Mouse (Mus musculus): Measurements from ENCODE around the gene Lmo7. TPM values are rescaled to one million over a fixed set of nuclear protein-coding genes. Genes with fewer than 3 reads are reported as not detected.

Lmo7 gene
- polyA plus RNA-seq, 2 experiments = 2.2 to 2.4 TPM

- Histone ChIP-seq H3K27me3 (ENCODE audit: control insufficient read depth, insufficient read depth, low read length) (no peaks in the 10 kb centered on the region), H3K4me1 (replicated peaks; ENCODE audit: control insufficient read depth in 2 of 2, insufficient read depth in 2 of 2, low read length in 1 of 2) (no peaks in the 10 kb centered on the region), H3K27ac (no peak overlapping the region), H3K4me3 (ENCODE audit: insufficient read depth in 1 of 2, low read depth in 2 of 2, low read length in 2 of 2) (no peak overlapping the region), H3K36me3 (replicated peaks; ENCODE audit: control insufficient read depth, insufficient read depth, low read depth) (no peaks in the 10 kb centered on the region), H3K4me2 (ENCODE audit: low read depth) (no peak overlapping the region), H3K9ac (replicated peaks) (no peak overlapping the region), H3K9me3 (ENCODE audit: control insufficient read depth, low read length) (no peaks in the 10 kb centered on the region)
- TF ChIP-seq EP300 (IDR thresholded peaks at IDR 0.05; ENCODE audit: low read depth) (no peak), CTCF (IDR thresholded peaks at IDR 0.05; ENCODE audit: low read depth) (no peak)
- WGBS (ENCODE audit: insufficient replicate concordance) = 70% methylated on average over 2 of the region's 2 CpGs
- DNase-seq (ENCODE audit: low read depth in 3 of 3, low spot score in 3 of 3) (no peak), ATAC-seq (ENCODE audit: insufficient read depth) (no peak)
Measured at GRCm38 (mm10) chr14:101714414-101714813, 15.3 kb upstream of the Lmo7 start.

GRCm38 (mm10) chr14:101729972-101730692 is 375 bp downstream of the Lmo7 start:
- Histone ChIP-seq H3K4me1 (replicated peaks; ENCODE audit: control insufficient read depth in 2 of 2, insufficient read depth in 2 of 2, low read length in 1 of 2) (no peaks in the 10 kb centered on the region), H3K4me3 (ENCODE audit: insufficient read depth in 1 of 2, low read depth in 2 of 2, low read length in 2 of 2) (peak overlapping the region; percentile 48 to 49; a peak in 3 of 4 replicates), H3K27me3 (ENCODE audit: control insufficient read depth, insufficient read depth, low read length) (peaks cover 25% of the 10 kb centered on the region), H3K9ac (replicated peaks) (no peak overlapping the region), H3K9me3 (ENCODE audit: control insufficient read depth, low read length) (no peaks in the 10 kb centered on the region), H3K36me3 (replicated peaks; ENCODE audit: control insufficient read depth, insufficient read depth, low read depth) (no peaks in the 10 kb centered on the region), H3K27ac (no peak overlapping the region), H3K4me2 (ENCODE audit: low read depth) (peak overlapping the region; percentile 55)
- DNase-seq (ENCODE audit: low read depth in 3 of 3, low spot score in 3 of 3) (no peak), ATAC-seq (ENCODE audit: insufficient read depth) (no peak)
- TF ChIP-seq CTCF (IDR thresholded peaks at IDR 0.05; ENCODE audit: low read depth) (no peak), EP300 (IDR thresholded peaks at IDR 0.05; ENCODE audit: low read depth) (no peak)
- WGBS (ENCODE audit: insufficient replicate concordance) = 3% methylated on average over 28 of the region's 28 CpGs

GRCm38 (mm10) chr14:101733542-101734303 is 4.0 kb downstream of the Lmo7 start:
- Histone ChIP-seq H3K4me3 (ENCODE audit: insufficient read depth in 1 of 2, low read depth in 2 of 2, low read length in 2 of 2) (no peak overlapping the region), H3K27me3 (ENCODE audit: control insufficient read depth, insufficient read depth, low read length) (peaks cover 21% of the 10 kb centered on the region), H3K9me3 (ENCODE audit: control insufficient read depth, low read length) (no peaks in the 10 kb centered on the region), H3K4me2 (ENCODE audit: low read depth) (no peak overlapping the region), H3K36me3 (replicated peaks; ENCODE audit: control insufficient read depth, insufficient read depth, low read depth) (no peaks in the 10 kb centered on the region), H3K27ac (no peak overlapping the region), H3K9ac (replicated peaks) (no peak overlapping the region), H3K4me1 (replicated peaks; ENCODE audit: control insufficient read depth in 2 of 2, insufficient read depth in 2 of 2, low read length in 1 of 2) (no peaks in the 10 kb centered on the region)
- DNase-seq (ENCODE audit: low read depth in 3 of 3, low spot score in 3 of 3) = no peak
- 23% methylated on average over 10 of the region's 10 CpGs for WGBS (ENCODE audit: insufficient replicate concordance)
- TF ChIP-seq CTCF (IDR thresholded peaks at IDR 0.05; ENCODE audit: low read depth) = no peak
- TF ChIP-seq EP300 (IDR thresholded peaks at IDR 0.05; ENCODE audit: low read depth) = no peak
- no peak for ATAC-seq (ENCODE audit: insufficient read depth)

GRCm38 (mm10) chr14:101737501-101737900 is 7.7 kb downstream of the Lmo7 start:
- no peak for ATAC-seq (ENCODE audit: insufficient read depth)
- no peak for DNase-seq (ENCODE audit: low read depth in 3 of 3, low spot score in 3 of 3)
- no peaks in the 10 kb centered on the region for H3K4me1 ChIP-seq (replicated peaks; ENCODE audit: control insufficient read depth in 2 of 2, insufficient read depth in 2 of 2, low read length in 1 of 2)
- H3K27ac ChIP-seq = no peak overlapping the region
- H3K4me2 ChIP-seq (ENCODE audit: low read depth) = no peak overlapping the region
- TF ChIP-seq CTCF (IDR thresholded peaks at IDR 0.05; ENCODE audit: low read depth) (no peak), EP300 (IDR thresholded peaks at IDR 0.05; ENCODE audit: low read depth) (no peak)
- H3K9ac ChIP-seq (replicated peaks) = no peak overlapping the region
- WGBS (ENCODE audit: insufficient replicate concordance) = 50% methylated on average over 4 of the region's 4 CpGs
- H3K9me3 ChIP-seq (ENCODE audit: control insufficient read depth, low read length) = no peaks in the 10 kb centered on the region
- no peak overlapping the region for H3K4me3 ChIP-seq (ENCODE audit: insufficient read depth in 1 of 2, low read depth in 2 of 2, low read length in 2 of 2)
- no peaks in the 10 kb centered on the region for H3K27me3 ChIP-seq (ENCODE audit: control insufficient read depth, insufficient read depth, low read length)
- no peaks in the 10 kb centered on the region for H3K36me3 ChIP-seq (replicated peaks; ENCODE audit: control insufficient read depth, insufficient read depth, low read depth)

- 71% methylated on average over 3 of the region's 3 CpGs for WGBS (ENCODE audit: insufficient replicate concordance)
- H3K9ac ChIP-seq (replicated peaks) = no peak overlapping the region
- H3K27ac ChIP-seq = no peak overlapping the region
- H3K4me2 ChIP-seq (ENCODE audit: low read depth) = no peak overlapping the region
- H3K9me3 ChIP-seq (ENCODE audit: control insufficient read depth, low read length) = no peaks in the 10 kb centered on the region
- no peaks in the 10 kb centered on the region for H3K27me3 ChIP-seq (ENCODE audit: control insufficient read depth, insufficient read depth, low read length)
- TF ChIP-seq EP300 (IDR thresholded peaks at IDR 0.05; ENCODE audit: low read depth) = no peak
- no peak for TF ChIP-seq CTCF (IDR thresholded peaks at IDR 0.05; ENCODE audit: low read depth)
- no peaks in the 10 kb centered on the region for H3K36me3 ChIP-seq (replicated peaks; ENCODE audit: control insufficient read depth, insufficient read depth, low read depth)
- no peaks in the 10 kb centered on the region for H3K4me1 ChIP-seq (replicated peaks; ENCODE audit: control insufficient read depth in 2 of 2, insufficient read depth in 2 of 2, low read length in 1 of 2)
- no peak overlapping the region for H3K4me3 ChIP-seq (ENCODE audit: insufficient read depth in 1 of 2, low read depth in 2 of 2, low read length in 2 of 2)
- DNase-seq (ENCODE audit: low read depth in 3 of 3, low spot score in 3 of 3) = no peak
- ATAC-seq (ENCODE audit: insufficient read depth) = no peak
Measured at GRCm38 (mm10) chr14:101746635-101747034, 16.9 kb downstream of the Lmo7 start.
